Mouse (Mus musculus) hindbrain, postnatal 0 days (tissue): Measurements from ENCODE around the gene Dennd2c. TPM values are rescaled to one million over a fixed set of nuclear protein-coding genes. Genes with fewer than 3 reads are reported as not detected.

Experiments
- ATAC-seq: fragments of 200-750 bp; cut with Nextera tagmentation; 2 replicates; pipeline ENCODE4 v1.8.0; 2017; ENCODE audit warnings: mild to moderate bottlenecking, moderate TSS enrichment, moderate library complexity
- DNase-seq: peaks from one replicate; pipeline ENCODE4 v3.0.0-alpha.2; 2015; ENCODE audit warnings: low spot score
- H3K27ac ChIP-seq: fragments of 300-500 bp; sonication (generic); 2 replicates; pipeline ENCODE4 v1.5.1; 2014; ENCODE audit warnings: mild to moderate bottlenecking
- H3K27me3 ChIP-seq: fragments of 300-500 bp; sonication (generic); 2 replicates; pipeline ENCODE4 v1.6.1; 2014; ENCODE audit warnings: low read length, mixed read lengths; ENCODE audit not compliant: insufficient read depth
- H3K36me3 ChIP-seq: fragments of 300-500 bp; sonication (generic); 2 replicates; pipeline ENCODE4 v1.6.1; 2014; ENCODE audit warnings: low read length, mixed read lengths; ENCODE audit not compliant: insufficient read depth
- H3K4me1 ChIP-seq: fragments of 300-500 bp; sonication (generic); 2 replicates; pipeline ENCODE4 v1.6.1; 2014; ENCODE audit warnings: antibody characterized with exemption, low read length, mixed read lengths; ENCODE audit not compliant: insufficient read depth
- H3K4me2 ChIP-seq: fragments of 300-500 bp; sonication (generic); 2 replicates; pipeline ENCODE4 v1.6.1; 2014; ENCODE audit warnings: low read depth, mild to moderate bottlenecking, low read length, moderate library complexity, mixed read lengths
- H3K4me3 ChIP-seq: fragments of 300-500 bp; sonication (generic); 2 replicates; pipeline ENCODE4 v1.5.1; 2014; ENCODE audit warnings: low read length
- H3K9ac ChIP-seq: fragments of 300-500 bp; sonication (generic); replicated peaks from 2 replicates; pipeline ENCODE4 v1.6.1; 2014; ENCODE audit warnings: mild to moderate bottlenecking, low read length, moderate library complexity, mixed read lengths
- H3K9me3 ChIP-seq: fragments of 300-500 bp; sonication (generic); 2 replicates; pipeline ENCODE4 v1.6.1; 2016; ENCODE audit warnings: low read length, mixed read lengths
- CTCF ChIP-seq: IDR thresholded peaks from 2 replicates; pipeline ENCODE4 v1.5.1; 2016; ENCODE audit warnings: antibody characterized with exemption, control low read depth, low read depth
- WGBS: fragments of 180-500 bp; shearing (Covaris S2); extraction: QIAGEN DNeasy Blood & Tissue Kit; methylation state at CpG from one replicate; pipeline ENCODE4 v1.1.7; 2014; 5-methylcytosine and 5-hydroxymethylcytosine counted together
- polyA plus RNA-seq: library from polyadenylated mRNA; unstranded; fragments of >200 nt; fragmentation: Nextera tagmentation; extraction: Ambion mirVana; gene quantifications from 2 replicates; pipeline ENCODE4 v1.2.1, GENCODE M21; 2015
- total RNA-seq: library from RNA; depleted of rRNA; stranded (reverse); fragments of >200 nt; gene quantifications from 2 replicates; pipeline ENCODE4 v1.2.3, GENCODE M21; 2014

The Dennd2c gene
- total and polyA plus RNA-seq, 2 experiments from 2014 or later: 0.79 to 0.94 TPM

DNA sequence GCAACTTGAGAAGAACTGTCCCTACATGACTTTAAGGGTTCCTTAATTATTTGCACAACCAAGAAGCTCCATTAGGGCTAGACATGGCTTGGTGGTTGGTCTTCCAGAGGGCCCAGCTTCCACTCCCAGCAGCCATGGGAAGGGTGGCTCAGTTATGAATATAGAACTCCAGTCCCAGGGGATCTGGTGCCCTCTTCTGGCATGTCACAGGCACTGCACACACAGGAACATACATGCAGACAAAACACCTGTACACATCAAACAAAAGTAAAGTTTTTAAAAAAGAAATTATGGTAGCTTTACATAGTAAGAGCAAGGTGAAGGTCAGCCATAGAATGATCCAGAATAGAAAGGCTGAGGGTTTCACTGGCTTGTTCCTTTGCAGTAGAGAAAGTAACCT lies 51.4 kb downstream of the Dennd2c start:
- Histone ChIP-seq H3K27ac (no peak overlapping the region), H3K4me3 (no peak overlapping the region), H3K9ac (no peak overlapping the region), H3K9me3 (no peaks in the 10 kb centered on the region), H3K27me3 (no peaks in the 10 kb centered on the region), H3K4me1 (no peaks in the 10 kb centered on the region), H3K36me3 (no peaks in the 10 kb centered on the region), H3K4me2 (no peak overlapping the region)
- TF ChIP-seq CTCF: peak; percentile 60
- no peak for ATAC-seq
- DNase-seq: no peak

DNA sequence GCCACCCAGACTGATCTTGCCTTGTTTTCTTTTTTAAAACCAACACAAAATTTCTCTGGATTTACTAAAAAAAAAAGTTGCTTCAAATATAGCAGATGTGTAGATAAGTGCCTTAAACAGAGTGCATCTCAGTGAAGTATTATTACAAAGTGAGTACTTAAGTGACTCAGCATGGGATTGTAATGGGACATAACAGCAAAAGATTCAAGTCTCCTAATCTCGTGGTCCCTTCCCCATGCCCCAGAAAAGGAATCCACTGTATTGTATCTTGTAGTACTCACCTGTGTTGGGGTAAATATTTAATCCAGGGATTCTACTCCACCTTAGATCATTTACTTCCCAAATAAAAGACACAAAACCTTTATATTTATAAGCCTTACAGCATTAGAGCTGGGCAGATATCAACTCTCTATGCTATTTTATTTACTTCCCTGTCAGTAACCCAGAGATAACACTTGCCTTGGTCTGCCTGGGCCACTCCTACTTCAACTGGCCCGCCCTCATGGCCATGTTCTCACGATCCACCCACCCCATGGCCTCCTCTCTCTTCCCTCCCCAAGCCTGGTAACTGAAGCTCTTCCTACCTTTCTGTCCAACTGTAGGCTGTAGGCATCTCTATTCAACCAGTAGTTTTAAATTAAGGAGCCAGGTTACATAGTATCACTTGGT lies 57.0 kb downstream of the Dennd2c start:
- H3K27ac ChIP-seq: no peak overlapping the region
- no peak for ATAC-seq
- no peak overlapping the region for H3K4me3 ChIP-seq
- no peaks in the 10 kb centered on the region for H3K4me1 ChIP-seq
- WGBS: 69% methylated on average over 3 of the region's 3 CpGs
- no peak for DNase-seq
- no peaks in the 10 kb centered on the region for H3K27me3 ChIP-seq
- H3K9ac ChIP-seq: no peak overlapping the region
- no peak overlapping the region for H3K4me2 ChIP-seq
- no peaks in the 10 kb centered on the region for H3K36me3 ChIP-seq
- H3K9me3 ChIP-seq: no peaks in the 10 kb centered on the region
- no peak for TF ChIP-seq CTCF

GRCm38 (mm10) chr3:103169771-103170170 lies 67.4 kb downstream of the Dennd2c start:
- H3K4me2 ChIP-seq: no peak overlapping the region
- 10% methylated on average over 4 of the region's 4 CpGs for WGBS
- TF ChIP-seq CTCF: peak; percentile 84
- DNase-seq (peak; percentile 91), ATAC-seq (no peak)
- H3K9ac ChIP-seq: no peak overlapping the region
- no peak overlapping the region for H3K4me3 ChIP-seq
- peaks cover 5% of the 10 kb centered on the region; the same call in 1 of the 2 replicates for H3K36me3 ChIP-seq
- peaks cover 6% of the 10 kb centered on the region; the same call in 1 of the 2 replicates for H3K4me1 ChIP-seq
- no peaks in the 10 kb centered on the region for H3K9me3 ChIP-seq
- no peaks in the 10 kb centered on the region for H3K27me3 ChIP-seq
- H3K27ac ChIP-seq: no peak overlapping the region

DNA sequence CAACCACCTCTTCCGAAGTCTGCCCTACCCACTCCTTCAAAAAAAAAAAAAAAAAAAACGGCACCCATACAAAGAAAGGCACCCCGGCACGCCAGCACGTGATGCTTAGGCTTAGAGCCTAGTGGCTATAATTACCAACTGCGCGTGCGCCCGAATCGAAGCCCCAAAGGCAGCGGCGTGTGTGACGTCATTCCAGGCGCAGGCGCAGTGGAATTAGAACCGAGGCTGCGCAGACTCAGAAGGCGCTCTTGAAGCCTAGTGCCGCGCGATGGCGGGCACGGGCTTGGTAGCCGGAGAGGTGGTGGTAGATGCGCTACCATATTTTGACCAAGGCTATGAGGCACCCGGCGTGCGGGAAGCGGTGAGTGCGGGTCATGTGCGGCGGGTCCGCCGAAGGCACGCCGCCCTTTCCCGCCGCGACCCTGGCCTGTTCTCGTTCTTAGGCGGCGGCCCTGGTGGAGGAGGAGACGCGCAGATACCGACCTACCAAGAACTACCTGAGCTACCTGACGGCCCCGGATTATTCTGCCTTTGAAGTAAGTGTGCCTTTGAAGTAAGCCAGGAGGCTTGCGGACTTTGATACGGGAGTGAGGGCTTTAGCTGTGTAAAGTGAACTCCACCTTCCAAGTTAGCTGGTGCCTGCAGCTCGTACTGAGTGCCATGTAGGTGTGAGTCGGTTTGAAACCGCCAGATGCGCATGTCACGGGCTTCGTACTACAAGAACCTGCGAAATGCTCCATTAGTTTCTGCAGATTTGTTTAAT lies 69.3 kb downstream of the Dennd2c start, which contains the start of gene Bcas2:
Gene Bcas2, plus strand, starts transcription at position 151 of the 763 bp plus-strand sequence.
- WGBS: under 1% methylated on average over 56 of the region's 56 CpGs
- H3K27ac ChIP-seq: peak within 1 kb of the TSS; percentile 79
- DNase-seq (peak; percentile 100), ATAC-seq (peak; percentile 97)
- H3K4me1 ChIP-seq: peaks cover 6% of the 10 kb centered on the region; the same call in 1 of the 2 replicates
- H3K36me3 ChIP-seq: peaks cover 13% of the 10 kb centered on the region
- H3K9ac ChIP-seq: peak within 1 kb of the TSS; percentile 91
- H3K27me3 ChIP-seq: no peaks in the 10 kb centered on the region
- H3K4me3 ChIP-seq: peak within 1 kb of the TSS; percentile 91
- H3K4me2 ChIP-seq: peak within 1 kb of the TSS; percentile 83
- peak; percentile 49 for TF ChIP-seq CTCF
- H3K9me3 ChIP-seq: no peaks in the 10 kb centered on the region

DNA sequence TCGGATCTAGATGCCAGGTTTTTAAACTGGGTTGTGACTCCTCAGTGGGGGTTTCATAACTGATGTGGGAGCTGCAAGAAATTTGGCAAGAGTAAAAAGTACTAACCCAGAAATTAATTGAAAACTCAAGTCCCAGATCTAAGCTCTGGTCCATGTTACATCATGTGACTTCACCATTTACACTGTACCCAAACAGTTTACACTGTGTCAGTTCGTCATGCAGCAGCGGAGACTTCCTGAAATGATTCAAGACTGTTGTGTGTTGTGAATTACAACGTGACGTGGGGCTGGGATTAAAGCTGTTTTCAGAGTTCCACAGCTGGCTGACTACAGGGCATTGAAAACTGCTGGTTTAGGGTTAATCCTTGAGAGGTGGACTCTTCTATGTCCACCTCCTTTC lies 70.2 kb downstream of the Dennd2c start:
- no peak for TF ChIP-seq CTCF
- WGBS: 50% methylated on average over 5 of the region's 5 CpGs
- Histone ChIP-seq H3K36me3 (peaks cover 21% of the 10 kb centered on the region), H3K4me3 (peak overlapping the region; percentile 91), H3K27ac (no peak overlapping the region), H3K9me3 (no peaks in the 10 kb centered on the region), H3K4me2 (peak overlapping the region; percentile 83), H3K9ac (peak overlapping the region; percentile 91; the same call in 1 of the 2 replicates), H3K27me3 (no peaks in the 10 kb centered on the region), H3K4me1 (peaks cover 6% of the 10 kb centered on the region; the same call in 1 of the 2 replicates)
- ATAC-seq (no peak), DNase-seq (no peak)

DNA sequence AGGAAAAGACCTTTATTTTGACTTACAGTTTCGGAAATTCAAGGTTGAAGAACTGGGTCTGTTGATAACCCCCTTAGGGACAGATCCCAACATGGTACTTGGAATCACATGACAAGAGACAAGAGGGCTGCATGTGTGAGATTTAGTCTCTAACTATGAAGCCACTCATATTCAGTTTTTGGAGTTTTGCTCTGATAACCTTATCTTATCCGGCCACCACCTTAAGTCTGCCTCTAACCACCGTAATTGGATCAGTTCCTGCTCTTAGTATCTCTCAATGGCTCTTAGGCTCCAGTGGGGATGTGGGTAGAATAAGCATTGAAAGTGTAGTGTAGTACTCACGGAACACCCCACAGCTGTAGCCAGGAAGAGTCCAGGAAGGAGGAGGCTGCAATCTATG lies 74.3 kb downstream of the Dennd2c start:
- WGBS: 94% methylated on average over 4 of the region's 4 CpGs
- Histone ChIP-seq H3K4me3 (no peak overlapping the region), H3K9me3 (no peaks in the 10 kb centered on the region), H3K4me1 (peaks cover 6% of the 10 kb centered on the region; the same call in 1 of the 2 replicates), H3K36me3 (peaks cover 32% of the 10 kb centered on the region), H3K9ac (no peak overlapping the region), H3K4me2 (no peak overlapping the region), H3K27me3 (no peaks in the 10 kb centered on the region), H3K27ac (no peak overlapping the region)
- DNase-seq: no peak
- no peak for ATAC-seq
- TF ChIP-seq CTCF: no peak
